Mouse (Mus musculus): ENCODE results near the gene Rassf3. TPM values are rescaled to one million over a fixed set of nuclear protein-coding genes. Genes with fewer than 3 reads are reported as not detected.
A peak's percentile ranks its signal among the peaks of the same experiment; 100 is the strongest.

Rassf3 gene
- total RNA-seq (2014; rRNA removed; ENCODE audit: low replicate concordance), result 27.9 and 32.3 TPM in 2 replicates
- 22.0 and 23.4 TPM in 2 replicates for polyA plus RNA-seq (2015; fragmentation: Nextera tagmentation; extraction: Ambion mirVana)

DNA sequence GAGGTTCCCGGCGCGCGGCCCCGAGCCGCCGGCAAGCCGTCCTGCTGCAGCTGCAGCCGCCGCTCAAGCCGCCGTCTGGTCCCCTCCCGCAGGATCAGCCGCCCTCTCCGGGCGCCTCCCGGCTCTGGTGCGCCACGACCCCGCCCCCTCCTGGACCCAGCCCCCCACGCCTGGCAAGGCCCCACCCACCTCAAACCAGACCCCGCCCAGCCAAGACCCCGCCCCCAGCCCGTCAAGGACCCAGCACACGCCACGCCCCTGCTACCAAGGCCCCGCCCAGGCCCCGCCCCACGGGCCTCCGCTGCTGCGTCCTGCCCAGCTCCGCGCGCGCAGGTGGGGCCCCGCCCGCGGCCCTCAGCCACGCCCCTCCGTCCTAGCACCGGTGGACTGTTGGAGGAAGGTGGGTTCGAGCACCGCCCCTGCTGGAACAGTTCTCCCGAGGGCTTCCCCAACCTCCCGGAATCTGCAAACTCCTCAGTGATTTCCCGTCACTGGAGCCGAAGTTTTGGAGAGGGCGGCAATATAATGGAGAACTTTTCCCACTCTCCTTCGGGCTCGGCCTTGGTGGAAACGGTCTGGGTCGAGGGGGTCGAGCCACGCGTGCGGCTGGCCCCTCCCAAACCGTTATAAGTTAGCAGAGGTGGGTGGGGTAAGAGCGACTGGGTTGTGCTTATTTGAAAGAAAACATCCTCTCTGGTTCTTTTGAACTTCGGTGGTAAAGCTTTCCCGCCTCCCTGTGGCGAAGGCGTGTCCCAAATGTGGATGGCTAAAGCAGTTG is at the start of gene Rassf3:
TSS of gene Rassf3 (minus strand) at position 158 of the 778 bp plus-strand sequence.
- Histone ChIP-seq H3K9me3 (replicated peaks; ENCODE audit: control insufficient read depth, low read length) (no peaks in the 10 kb centered on the region), H3K9ac (replicated peaks; ENCODE audit: low read depth, low read length) (peak within 1 kb of the TSS; percentile 91), H3K36me3 (replicated peaks; ENCODE audit: control insufficient read depth, insufficient read depth, low read length) (no peaks in the 10 kb centered on the region), H3K27ac (ENCODE audit: low read depth) (peak within 1 kb of the TSS; percentile 89), H3K4me2 (ENCODE audit: low read depth, low read length) (peak within 1 kb of the TSS; percentile 72), H3K27me3 (ENCODE audit: control insufficient read depth, insufficient read depth, low read length) (no peaks in the 10 kb centered on the region), H3K4me3 (ENCODE audit: low read depth, low read length) (peak within 1 kb of the TSS; percentile 84), H3K4me1 (ENCODE audit: control insufficient read depth, insufficient read depth) (peaks cover 41% of the 10 kb centered on the region)
- peak; percentile 92 for DNase-seq (ENCODE audit: low spot score)
- 1% methylated on average over 49 of the region's 62 CpGs for WGBS
- peak; percentile 91 for ATAC-seq (ENCODE audit: insufficient read depth, low read depth)
- TF ChIP-seq EP300 (IDR thresholded peaks at IDR 0.05; ENCODE audit: low read depth) (no peak), CTCF (IDR thresholded peaks at IDR 0.05; ENCODE audit: low read depth) (peak; percentile 33; the same call in 1 of the 2 replicates)

DNA sequence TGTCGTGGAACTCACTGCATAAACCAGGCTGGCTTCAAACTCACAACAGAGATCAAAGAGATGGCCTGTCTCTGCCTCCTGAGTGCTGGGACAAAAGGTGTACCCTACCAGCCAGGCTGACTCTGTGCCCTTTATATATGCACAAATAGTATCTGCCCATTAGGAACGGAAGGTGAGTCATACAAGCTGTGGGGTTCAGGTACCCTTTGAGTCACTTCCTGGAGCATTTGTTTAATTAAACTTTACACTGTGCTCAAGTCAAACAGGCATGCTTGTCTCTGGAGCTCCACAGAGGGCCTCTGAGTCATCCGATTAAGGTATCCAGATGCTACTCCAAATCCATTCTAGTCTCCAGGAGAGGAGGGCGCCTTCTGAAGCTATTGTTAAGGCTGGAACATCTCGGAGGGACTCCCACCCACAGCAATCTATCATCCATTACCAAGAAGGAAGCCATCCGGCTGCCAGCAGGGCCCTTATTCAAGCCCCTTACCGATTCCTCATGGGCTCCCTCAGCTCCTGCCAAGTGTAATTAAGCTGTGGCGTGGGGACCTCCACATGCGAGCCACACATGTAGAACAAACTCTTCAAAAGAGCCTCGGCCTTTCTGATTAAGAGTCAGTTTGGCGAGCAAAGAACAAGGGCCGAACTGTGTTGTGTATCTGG is 44.9 kb upstream of the Rassf3 start:
- WGBS, result 46% methylated on average over 12 of the region's 12 CpGs
- H3K4me2 ChIP-seq (ENCODE audit: low read depth, low read length), result no peak overlapping the region
- H3K27ac ChIP-seq (ENCODE audit: low read depth), result no peak overlapping the region
- H3K27me3 ChIP-seq (ENCODE audit: control insufficient read depth, insufficient read depth, low read length), result no peaks in the 10 kb centered on the region
- TF ChIP-seq CTCF (IDR thresholded peaks at IDR 0.05; ENCODE audit: low read depth), result no peak
- no peak for TF ChIP-seq EP300 (IDR thresholded peaks at IDR 0.05; ENCODE audit: low read depth)
- H3K36me3 ChIP-seq (replicated peaks; ENCODE audit: control insufficient read depth, insufficient read depth, low read length), result no peaks in the 10 kb centered on the region
- no peaks in the 10 kb centered on the region for H3K4me1 ChIP-seq (ENCODE audit: control insufficient read depth, insufficient read depth)
- H3K4me3 ChIP-seq (ENCODE audit: low read depth, low read length), result no peak overlapping the region
- ATAC-seq (ENCODE audit: insufficient read depth, low read depth) (no peak), DNase-seq (ENCODE audit: low spot score) (no peak)
- H3K9me3 ChIP-seq (replicated peaks; ENCODE audit: control insufficient read depth, low read length), result no peaks in the 10 kb centered on the region
- H3K9ac ChIP-seq (replicated peaks; ENCODE audit: low read depth, low read length), result no peak overlapping the region

DNA sequence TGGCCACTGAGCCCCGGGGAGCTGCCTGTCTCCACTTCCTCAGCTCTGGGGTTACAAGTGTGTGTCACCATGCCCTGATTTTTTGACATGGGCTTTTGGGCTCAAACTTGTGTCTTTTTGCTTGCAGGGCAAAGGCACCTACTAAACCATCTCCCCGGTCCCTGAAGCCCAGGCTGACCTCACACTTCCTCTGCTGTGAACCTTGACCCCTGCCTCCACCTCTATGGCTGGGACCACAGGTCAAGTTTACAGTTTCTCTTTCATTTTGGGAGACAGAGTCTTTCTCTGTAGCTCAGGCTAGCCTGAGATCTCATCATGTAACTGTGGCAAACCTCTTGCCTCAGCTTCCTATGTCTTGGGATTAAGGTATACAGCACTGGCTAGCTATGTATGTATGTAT is 43.6 kb upstream of the Rassf3 start:
- DNase-seq (ENCODE audit: low spot score), result no peak
- no peak overlapping the region for H3K9ac ChIP-seq (replicated peaks; ENCODE audit: low read depth, low read length)
- H3K9me3 ChIP-seq (replicated peaks; ENCODE audit: control insufficient read depth, low read length), result no peaks in the 10 kb centered on the region
- WGBS, result 68% methylated on average over 2 of the region's 2 CpGs
- H3K27ac ChIP-seq (ENCODE audit: low read depth), result no peak overlapping the region
- H3K4me3 ChIP-seq (ENCODE audit: low read depth, low read length), result no peak overlapping the region
- ATAC-seq (ENCODE audit: insufficient read depth, low read depth), result no peak
- H3K4me2 ChIP-seq (ENCODE audit: low read depth, low read length), result no peak overlapping the region
- H3K4me1 ChIP-seq (ENCODE audit: control insufficient read depth, insufficient read depth), result no peaks in the 10 kb centered on the region
- no peaks in the 10 kb centered on the region for H3K27me3 ChIP-seq (ENCODE audit: control insufficient read depth, insufficient read depth, low read length)
- no peak for TF ChIP-seq CTCF (IDR thresholded peaks at IDR 0.05; ENCODE audit: low read depth)
- no peak for TF ChIP-seq EP300 (IDR thresholded peaks at IDR 0.05; ENCODE audit: low read depth)
- no peaks in the 10 kb centered on the region for H3K36me3 ChIP-seq (replicated peaks; ENCODE audit: control insufficient read depth, insufficient read depth, low read length)

DNA sequence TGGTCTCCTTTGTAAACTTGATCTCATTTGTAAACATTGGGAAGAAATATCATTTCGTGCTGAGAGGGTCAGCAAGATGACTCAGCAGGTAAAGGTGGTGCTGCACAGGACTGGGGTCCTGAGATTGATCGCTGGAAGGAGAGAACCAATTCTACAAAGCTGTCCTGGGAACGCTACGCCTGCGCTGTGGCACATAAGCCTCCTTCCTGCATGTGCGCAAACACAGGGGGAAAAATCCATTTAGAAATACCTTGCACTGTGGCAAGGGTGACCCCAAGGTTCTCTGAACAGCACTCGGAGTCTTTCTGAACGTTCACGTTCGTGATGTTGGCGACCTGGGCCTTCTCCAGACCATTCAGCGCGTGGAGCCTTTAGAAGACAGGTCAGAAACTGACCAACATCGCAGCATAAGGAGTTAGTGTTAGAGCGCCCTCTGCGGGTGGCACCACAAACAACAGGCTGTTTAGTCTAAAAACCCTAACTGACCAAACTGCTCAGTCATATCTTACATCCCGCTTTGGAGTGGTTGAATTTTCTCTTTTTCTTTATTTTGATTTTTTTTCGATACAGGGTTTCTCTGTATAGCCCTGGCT is 40.0 kb upstream of the Rassf3 start:
- peak; percentile 67 for DNase-seq (ENCODE audit: low spot score)
- TF ChIP-seq EP300 (IDR thresholded peaks at IDR 0.05; ENCODE audit: low read depth), result no peak
- peak; percentile 89 for TF ChIP-seq CTCF (IDR thresholded peaks at IDR 0.05; ENCODE audit: low read depth)
- no peak overlapping the region for H3K4me2 ChIP-seq (ENCODE audit: low read depth, low read length)
- no peaks in the 10 kb centered on the region for H3K36me3 ChIP-seq (replicated peaks; ENCODE audit: control insufficient read depth, insufficient read depth, low read length)
- WGBS, result 33% methylated on average over 18 of the region's 18 CpGs
- 0 out of 2 replicates have a peak, but pooled peaks cover under 1% of the 10 kb centered on the region for H3K4me1 ChIP-seq (ENCODE audit: control insufficient read depth, insufficient read depth)
- no peak overlapping the region for H3K27ac ChIP-seq (ENCODE audit: low read depth)
- no peak overlapping the region for H3K9ac ChIP-seq (replicated peaks; ENCODE audit: low read depth, low read length)
- H3K27me3 ChIP-seq (ENCODE audit: control insufficient read depth, insufficient read depth, low read length), result no peaks in the 10 kb centered on the region
- ATAC-seq (ENCODE audit: insufficient read depth, low read depth), result peak; percentile 51; the same call in 1 of the 2 replicates
- H3K9me3 ChIP-seq (replicated peaks; ENCODE audit: control insufficient read depth, low read length), result no peaks in the 10 kb centered on the region
- H3K4me3 ChIP-seq (ENCODE audit: low read depth, low read length), result no peak overlapping the region

DNA sequence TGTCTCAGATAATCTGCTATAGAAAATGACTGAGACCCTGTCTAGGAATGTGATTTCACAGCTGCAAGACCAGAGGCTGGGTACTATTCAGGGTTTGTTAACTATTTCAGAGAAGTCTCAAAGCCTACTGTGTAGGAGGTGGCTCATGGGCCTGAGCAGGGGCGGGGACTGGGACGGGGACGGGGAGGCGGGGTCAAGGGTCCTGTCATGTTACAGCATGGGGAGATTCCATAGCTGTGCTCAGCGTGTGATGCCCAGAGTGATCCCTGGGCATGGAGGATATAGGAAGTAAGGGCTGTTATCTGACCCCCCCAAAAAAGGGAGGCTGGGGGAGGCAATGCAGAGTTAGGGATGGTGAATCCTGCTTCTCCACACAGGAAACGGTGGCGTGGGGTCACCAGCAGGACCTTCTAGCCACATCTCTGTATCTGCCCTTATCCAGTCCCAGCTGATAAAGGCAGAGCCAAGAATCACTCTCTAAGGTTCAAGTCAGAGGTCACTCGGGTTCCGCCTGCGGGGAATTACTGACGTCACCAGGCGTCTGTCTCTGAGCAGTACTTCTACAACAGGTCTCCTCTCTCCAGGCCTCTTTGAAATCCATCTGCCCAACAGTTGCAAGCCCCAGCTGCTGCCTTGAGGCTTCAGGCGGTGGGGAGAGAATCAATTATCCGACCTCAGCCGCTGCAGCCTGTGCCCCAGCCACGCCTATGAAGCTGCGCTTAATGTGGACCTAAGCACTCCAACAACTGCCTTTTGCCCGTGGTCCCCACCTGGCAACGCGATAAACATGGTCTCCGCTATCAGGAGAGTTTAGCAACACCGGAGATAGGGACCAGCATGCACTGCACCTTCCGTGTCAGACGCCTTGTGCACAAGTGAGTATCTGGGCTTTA is 33.9 kb upstream of the Rassf3 start:
- H3K36me3 ChIP-seq (replicated peaks; ENCODE audit: control insufficient read depth, insufficient read depth, low read length), result no peaks in the 10 kb centered on the region
- H3K27ac ChIP-seq (ENCODE audit: low read depth), result no peak overlapping the region
- H3K9ac ChIP-seq (replicated peaks; ENCODE audit: low read depth, low read length), result no peak overlapping the region; the same call in 1 of the 2 replicates
- H3K4me1 ChIP-seq (ENCODE audit: control insufficient read depth, insufficient read depth), result peaks cover 19% of the 10 kb centered on the region
- peak; percentile 45 for DNase-seq (ENCODE audit: low spot score)
- H3K4me3 ChIP-seq (ENCODE audit: low read depth, low read length), result peak overlapping the region; percentile 2; the same call in 1 of the 2 replicates
- 15% methylated on average over 24 of the region's 24 CpGs for WGBS
- H3K9me3 ChIP-seq (replicated peaks; ENCODE audit: control insufficient read depth, low read length), result no peaks in the 10 kb centered on the region
- peak overlapping the region; percentile 48 for H3K4me2 ChIP-seq (ENCODE audit: low read depth, low read length)
- ATAC-seq (ENCODE audit: insufficient read depth, low read depth), result no peak
- no peaks in the 10 kb centered on the region for H3K27me3 ChIP-seq (ENCODE audit: control insufficient read depth, insufficient read depth, low read length)
- TF ChIP-seq CTCF (IDR thresholded peaks at IDR 0.05; ENCODE audit: low read depth), result no peak
- TF ChIP-seq EP300 (IDR thresholded peaks at IDR 0.05; ENCODE audit: low read depth), result no peak
